Mouse (Mus musculus): ENCODE results near the gene Mbnl1.

DNA sequence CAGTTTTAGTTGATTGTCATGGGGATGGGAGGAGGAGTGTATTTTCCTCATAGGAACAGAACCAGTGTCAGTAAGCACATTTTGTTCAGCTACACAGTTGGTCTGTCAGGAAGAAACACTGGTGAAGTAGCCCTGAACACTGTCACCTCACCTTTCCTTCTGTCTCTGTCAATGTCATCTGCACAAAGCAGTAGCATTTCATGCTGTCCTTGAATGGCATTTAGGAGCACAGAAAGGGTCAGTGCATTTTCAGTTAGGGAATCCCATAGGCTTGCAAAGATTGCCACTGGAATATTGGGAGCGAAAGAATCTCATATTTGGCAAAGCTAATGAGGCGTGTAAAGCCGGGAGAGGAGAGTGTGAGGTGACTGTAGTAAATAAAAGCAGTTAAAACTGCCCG is 114.5 kb downstream of the Mbnl1 start:
- TF ChIP-seq CTCF (IDR thresholded peaks at IDR 0.05; ENCODE audit: low read depth) (no peak), EP300 (IDR thresholded peaks at IDR 0.05; ENCODE audit: low read depth) (no peak)

Measured in heart, postnatal 0 days (tissue).